Mouse (Mus musculus) liver, adult 2 months (tissue): ENCODE results near the gene Txnrd1.

Experiments used
- CTCF ChIP-seq: fragments of 200-500 bp; IDR thresholded peaks from 2 replicates; pipeline ENCODE4 v1.5.1; 2011; ENCODE audit warnings: low read depth, low read length, control low read depth
- POLR2A ChIP-seq: fragments of 200-500 bp; IDR thresholded peaks from 2 replicates; pipeline ENCODE4 v1.6.1; 2011; ENCODE audit warnings: low read length, control low read depth; ENCODE audit not compliant: insufficient read depth; ENCODE audit errors: extremely low read depth

DNA sequence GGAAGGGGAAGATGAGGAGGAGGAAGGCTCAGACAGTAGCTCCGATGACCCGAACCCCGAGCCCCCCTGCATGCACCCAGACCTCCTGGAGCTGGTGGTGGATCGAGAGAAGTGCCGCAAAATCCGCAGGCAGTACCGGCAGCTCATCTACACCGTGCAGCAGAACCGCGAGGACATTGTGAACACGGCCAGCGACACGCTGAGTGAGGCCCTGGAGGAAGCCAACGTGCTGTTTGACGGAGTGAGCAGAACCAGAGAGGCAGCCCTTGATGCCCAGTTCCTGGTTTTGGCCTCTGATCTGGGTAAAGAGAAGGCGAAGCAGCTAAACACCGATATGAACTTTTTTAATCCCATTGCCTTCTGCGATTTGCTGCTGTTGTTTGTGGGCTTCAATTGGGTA, 33.1 kb downstream of the Txnrd1 start:
- TF ChIP-seq POLR2A (no peak), CTCF (no peak)
